Mouse (Mus musculus): Measurements from ENCODE around the gene Malrd1. TPM values are rescaled to one million over a fixed set of nuclear protein-coding genes. Genes with fewer than 3 reads are reported as not detected.

Malrd1 gene
- total and polyA plus RNA-seq, 3 experiments: not detected

- TF ChIP-seq HCFC1 (IDR thresholded peaks at IDR 0.05; ENCODE audit: low read depth, low read length) (no peak), MAX (IDR thresholded peaks at IDR 0.05; ENCODE audit: low read length) (no peak), ETS1 (IDR thresholded peaks at IDR 0.05; ENCODE audit: low read depth, low read length) (no peak)
Observed at GRCm38 (mm10) chr2:16214111-16214510, 687.8 kb downstream of the Malrd1 start (continued).

- Histone ChIP-seq H3K27ac (ENCODE audit: control insufficient read depth, low read depth, low read length) (no peak overlapping the region), H3K27me3 (ENCODE audit: control insufficient read depth in 1 of 2, insufficient read depth in 2 of 2, low read length in 2 of 2) (no peaks in the 10 kb centered on the region), H3K9me3 (replicated peaks; ENCODE audit: insufficient read depth, low read length) (no peaks in the 10 kb centered on the region), H3K4me3 (ENCODE audit: control insufficient read depth in 1 of 2, insufficient read depth in 1 of 2, low read depth in 2 of 2, low read length in 2 of 2) (no peak overlapping the region), H3K9ac (ENCODE audit: control insufficient read depth, low read depth, low read length, poor library complexity, severe bottlenecking) (no peak overlapping the region), H3K79me2 (ENCODE audit: control insufficient read depth, insufficient read depth, low read length, poor library complexity) (no peaks in the 10 kb centered on the region), H3K36me3 (ENCODE audit: control insufficient read depth in 1 of 2, insufficient read depth in 2 of 2, low read length in 2 of 2) (no peaks in the 10 kb centered on the region), H3K4me1 (ENCODE audit: control insufficient read depth in 1 of 2, insufficient read depth in 2 of 2, low read length in 2 of 2) (no peaks in the 10 kb centered on the region)
- DNase-seq (ENCODE audit: low read depth, low spot score): no peak
- TF ChIP-seq POLR2AphosphoS2 (IDR thresholded peaks at IDR 0.05; ENCODE audit: low read length) (no peak), TBP (IDR thresholded peaks at IDR 0.05; ENCODE audit: low read depth, low read length) (no peak), CHD2 (IDR thresholded peaks at IDR 0.05; ENCODE audit: low read length) (no peak), MAX (IDR thresholded peaks at IDR 0.05; ENCODE audit: low read length) (no peak), HCFC1 (IDR thresholded peaks at IDR 0.05; ENCODE audit: low read depth, low read length) (no peak), POLR2A (IDR thresholded peaks at IDR 0.05; ENCODE audit: control insufficient read depth in 1 of 2, insufficient read depth in 1 of 2, low read depth in 1 of 2, low read length in 2 of 2, poor library complexity in 1 of 2) (no peak), TCF12 (IDR thresholded peaks at IDR 0.05; ENCODE audit: low read depth, low read length) (no peak), MXI1 (IDR thresholded peaks at IDR 0.05; ENCODE audit: low read depth, low read length) (no peak), MEF2A (IDR thresholded peaks at IDR 0.05; ENCODE audit: extremely low read depth, insufficient replicate concordance, low read depth, low read length, poor library complexity, severe bottlenecking) (no peak), UBTF (IDR thresholded peaks at IDR 0.05; ENCODE audit: borderline replicate concordance, insufficient read depth, low read depth, low read length) (no peak), EP300 (IDR thresholded peaks at IDR 0.05; ENCODE audit: low read depth in 1 of 2, low read length in 2 of 2) (no peak)
Observed at GRCm38 (mm10) chr2:16228187-16228832, 702.0 kb downstream of the Malrd1 start.

- H3K36me3 ChIP-seq (ENCODE audit: control insufficient read depth in 1 of 2, insufficient read depth in 2 of 2, low read length in 2 of 2): no peaks in the 10 kb centered on the region
- no peak overlapping the region for H3K27ac ChIP-seq (ENCODE audit: control insufficient read depth, low read depth, low read length)
- TF ChIP-seq MAZ (IDR thresholded peaks at IDR 0.05; ENCODE audit: low read depth, low read length) (no peak), NRF1 (IDR thresholded peaks at IDR 0.05; ENCODE audit: insufficient read depth, low read depth, low read length, poor library complexity, severe bottlenecking) (no peak), HCFC1 (IDR thresholded peaks at IDR 0.05; ENCODE audit: low read depth, low read length) (no peak), RAD21 (IDR thresholded peaks at IDR 0.05; ENCODE audit: low read depth, low read length) (no peak), CHD2 (IDR thresholded peaks at IDR 0.05; ENCODE audit: low read length) (no peak), MEF2A (IDR thresholded peaks at IDR 0.05; ENCODE audit: extremely low read depth, insufficient replicate concordance, low read depth, low read length, poor library complexity, severe bottlenecking) (no peak), GATA1 (IDR thresholded peaks at IDR 0.05; ENCODE audit: low read depth, low read length) (no peak), BHLHE40 (IDR thresholded peaks at IDR 0.05; ENCODE audit: borderline replicate concordance, low read depth, low read length) (no peak), EP300 (IDR thresholded peaks at IDR 0.05; ENCODE audit: low read depth in 1 of 2, low read length in 2 of 2) (no peak), ZKSCAN1 (IDR thresholded peaks at IDR 0.05; ENCODE audit: low read depth, low read length) (no peak), ELF1 (IDR thresholded peaks at IDR 0.05; ENCODE audit: low read depth, low read length) (no peak), SMC3 (IDR thresholded peaks at IDR 0.05; ENCODE audit: low read depth, low read length) (no peak)
- no peak overlapping the region for H3K4me3 ChIP-seq (ENCODE audit: control insufficient read depth in 1 of 2, insufficient read depth in 1 of 2, low read depth in 2 of 2, low read length in 2 of 2)
- no peaks in the 10 kb centered on the region for H3K4me1 ChIP-seq (ENCODE audit: control insufficient read depth in 1 of 2, insufficient read depth in 2 of 2, low read length in 2 of 2)
- DNase-seq (ENCODE audit: low read depth, low spot score): no peak
- H3K9me3 ChIP-seq (replicated peaks; ENCODE audit: insufficient read depth, low read length): no peaks in the 10 kb centered on the region
- no peak overlapping the region for H3K9ac ChIP-seq (ENCODE audit: control insufficient read depth, low read depth, low read length, poor library complexity, severe bottlenecking)
- H3K27me3 ChIP-seq (ENCODE audit: control insufficient read depth in 1 of 2, insufficient read depth in 2 of 2, low read length in 2 of 2): no peaks in the 10 kb centered on the region
- no peaks in the 10 kb centered on the region for H3K79me2 ChIP-seq (ENCODE audit: control insufficient read depth, insufficient read depth, low read length, poor library complexity)
Observed at GRCm38 (mm10) chr2:16240861-16241260, 714.6 kb downstream of the Malrd1 start.
